Mouse (Mus musculus) lung, postnatal 4 days (tissue): ENCODE results near the gene Gm9803.

Source experiments
- DNase-seq, 2 experiments: peaks; one replicate each; pipeline ENCODE4 v3.0.0; 2021

The Gm9803 gene

DNA sequence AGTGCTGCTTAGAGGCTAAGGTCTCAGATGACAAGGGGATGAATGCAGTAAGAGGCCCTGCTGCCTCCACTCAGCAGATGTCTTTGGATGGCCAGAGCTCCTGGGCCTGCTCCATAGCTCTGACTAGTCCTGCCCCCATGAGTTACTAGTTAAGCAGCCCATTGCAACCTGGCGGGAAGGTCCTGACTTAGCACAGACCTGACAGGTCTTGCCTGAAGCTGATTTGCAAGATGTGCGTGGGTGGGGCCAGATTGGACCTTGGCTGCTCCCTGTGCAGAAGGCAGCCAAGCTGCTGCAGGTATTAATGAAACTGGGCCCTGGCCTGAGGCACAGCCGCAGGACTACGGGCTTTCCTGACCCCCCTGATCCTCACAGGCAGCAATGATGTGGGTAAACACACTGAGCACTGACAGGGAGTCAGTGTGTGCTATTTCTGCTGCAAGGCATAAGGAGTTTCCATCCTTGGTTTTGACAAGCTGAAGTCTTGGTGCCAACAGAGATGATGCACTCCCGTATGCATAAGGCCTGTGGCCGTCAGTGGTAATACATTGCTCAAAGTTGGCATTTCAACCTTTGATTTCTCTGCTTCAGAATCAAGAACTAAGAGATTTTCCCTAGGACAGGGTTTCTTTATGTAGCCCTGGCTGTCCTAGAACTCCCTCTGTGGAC is 6.8 kb upstream of the Gm9803 start:
- DNase-seq: no peak

DNA sequence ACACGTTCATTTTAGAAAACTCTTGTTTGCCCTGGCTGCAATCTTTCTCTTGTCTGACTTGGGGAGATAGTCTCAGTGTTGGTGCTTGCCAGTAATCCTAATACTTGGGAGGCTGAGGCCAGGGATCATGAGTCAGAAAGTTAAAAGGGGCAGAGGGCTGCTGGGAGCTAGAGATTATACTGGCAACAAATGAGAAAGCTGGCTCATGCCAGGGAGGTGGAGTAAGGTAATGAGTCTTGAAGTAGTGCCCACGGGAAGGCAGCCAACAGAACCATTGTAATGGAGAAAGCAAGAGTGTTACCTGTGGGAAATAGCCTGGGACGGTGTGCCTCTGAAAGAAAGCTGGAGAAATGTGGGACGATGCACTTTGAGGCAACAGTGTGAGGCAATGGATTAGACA is 6.0 kb upstream of the Gm9803 start:
- peak; percentile 48 to 58 for DNase-seq

DNA sequence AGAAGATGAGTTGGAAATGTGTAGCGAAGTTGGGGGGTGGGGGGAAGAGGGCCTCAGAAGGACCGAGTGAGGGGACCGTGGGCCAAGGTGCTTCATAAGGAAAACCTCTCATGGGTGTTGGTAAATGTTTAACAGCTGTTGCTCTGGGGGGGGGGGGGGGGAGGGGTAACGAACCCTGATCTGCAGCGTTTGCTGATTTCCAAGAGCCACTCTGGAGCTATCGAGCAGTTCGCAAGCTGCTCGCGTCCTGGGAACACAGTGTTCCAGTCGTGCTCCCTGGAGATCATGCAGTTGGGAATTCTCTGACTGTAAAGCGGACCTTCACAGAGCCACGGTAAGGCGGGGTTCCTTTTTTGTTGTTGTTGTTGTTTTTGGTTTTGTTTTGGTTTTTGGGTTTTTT is 5.5 kb upstream of the Gm9803 start:
- DNase-seq: peak in 1 of 2 experiments; percentile 50

DNA sequence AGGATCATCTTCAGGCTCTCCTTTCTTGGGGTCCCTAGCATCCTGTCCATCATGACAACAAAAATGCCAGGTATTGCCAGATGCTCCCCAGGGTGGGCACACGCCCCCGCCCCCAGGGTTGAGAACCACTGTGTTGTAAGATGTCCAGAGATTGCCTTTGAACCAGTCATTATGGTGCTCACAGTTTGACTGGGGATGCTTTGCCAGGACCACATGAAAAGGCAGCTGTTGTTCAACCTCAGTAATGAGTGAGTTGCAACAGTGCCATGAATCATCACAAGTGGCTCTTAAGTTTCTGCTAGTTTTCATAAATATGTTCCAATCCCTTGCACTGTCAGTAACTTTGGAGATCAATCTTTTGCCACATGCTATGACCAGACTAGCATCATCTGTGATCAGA is 3.9 kb upstream of the Gm9803 start:
- DNase-seq: no peak

DNA sequence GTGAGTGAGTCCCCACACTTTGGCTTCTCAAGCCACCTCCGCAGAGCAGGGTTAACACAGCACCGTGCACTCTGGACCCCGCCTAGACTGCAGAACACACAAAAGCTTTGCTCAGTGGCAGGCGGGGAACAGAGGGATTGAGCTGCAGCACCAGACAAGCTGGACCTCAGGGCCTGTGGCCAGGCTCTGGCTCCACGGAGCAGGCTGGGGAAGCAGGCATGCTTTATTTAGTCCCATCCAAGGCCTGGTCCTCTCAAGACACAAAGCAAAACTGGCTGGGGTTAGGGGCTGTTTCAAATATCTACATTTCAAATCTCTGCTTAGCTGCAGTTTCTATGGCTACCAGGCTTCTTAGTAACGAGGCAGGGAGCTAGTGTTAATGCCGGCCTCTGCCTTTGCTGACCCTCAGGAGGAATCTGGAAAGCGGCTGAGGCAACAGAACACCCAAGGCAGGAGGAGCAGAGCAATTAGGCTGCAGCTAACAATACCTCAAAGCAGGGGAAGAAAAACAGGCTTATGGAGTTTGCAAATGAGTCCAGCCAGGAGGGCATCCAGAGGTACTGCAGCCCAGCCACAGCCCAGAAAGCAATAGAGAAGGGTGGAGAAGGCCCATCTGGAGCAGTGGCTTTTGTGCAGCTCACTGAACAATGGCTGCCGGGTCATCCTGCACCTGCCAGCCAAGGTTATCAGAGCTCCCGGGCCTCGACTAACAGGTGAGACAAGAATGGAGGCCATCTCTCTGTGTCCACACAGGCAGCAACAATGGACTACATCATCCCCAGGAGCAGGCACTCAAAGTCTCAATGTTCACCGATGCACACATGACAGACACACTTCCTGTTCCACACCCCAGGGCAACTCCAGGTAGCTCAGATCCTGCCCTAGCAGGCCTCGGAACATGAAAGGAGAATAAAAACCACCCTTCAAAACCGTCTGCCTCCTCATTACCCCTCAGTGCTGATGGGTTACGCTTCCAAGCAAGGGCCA is 3.7 kb downstream of the Gm9803 start:
- no peak for DNase-seq

DNA sequence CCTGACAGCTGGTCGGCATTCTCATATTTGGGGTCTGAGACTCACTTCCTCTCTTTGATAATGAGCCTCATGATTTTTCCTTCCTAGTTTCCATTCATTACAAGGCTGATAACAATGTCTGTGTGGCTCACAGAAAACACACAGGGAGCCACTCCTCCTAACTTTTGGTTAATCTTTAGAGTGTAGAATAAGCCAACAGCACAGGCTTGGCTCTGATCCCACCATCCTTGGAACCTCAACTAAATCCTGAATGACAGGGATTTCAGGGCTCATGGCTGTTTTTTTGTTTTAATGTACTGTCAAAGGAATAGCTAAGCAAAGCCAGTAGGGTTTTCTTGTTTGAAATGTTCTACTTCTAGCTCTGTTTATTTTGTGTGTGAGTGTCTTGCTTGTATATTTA is 10.5 kb downstream of the Gm9803 start:
- no peak for DNase-seq

DNA sequence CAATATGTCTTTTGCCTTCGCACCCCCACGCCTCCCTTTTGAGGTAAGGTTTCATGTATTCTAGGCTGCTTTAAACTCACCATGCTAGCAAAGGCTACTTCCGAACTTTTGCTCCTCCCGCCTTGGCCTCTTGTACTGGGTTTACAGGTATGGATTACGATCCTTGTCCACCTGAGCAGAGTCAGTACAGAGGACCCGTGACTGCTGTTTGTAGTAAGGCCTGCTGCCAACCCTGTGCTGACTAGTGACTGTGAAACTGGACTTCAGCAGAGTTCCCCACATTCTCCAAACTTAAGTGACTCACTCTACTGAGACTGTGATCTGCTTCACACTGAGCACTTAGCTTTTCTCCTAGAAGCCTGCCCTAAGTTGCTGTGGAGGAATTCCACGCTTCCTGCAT is 13.8 kb downstream of the Gm9803 start:
- no peak for DNase-seq

DNA sequence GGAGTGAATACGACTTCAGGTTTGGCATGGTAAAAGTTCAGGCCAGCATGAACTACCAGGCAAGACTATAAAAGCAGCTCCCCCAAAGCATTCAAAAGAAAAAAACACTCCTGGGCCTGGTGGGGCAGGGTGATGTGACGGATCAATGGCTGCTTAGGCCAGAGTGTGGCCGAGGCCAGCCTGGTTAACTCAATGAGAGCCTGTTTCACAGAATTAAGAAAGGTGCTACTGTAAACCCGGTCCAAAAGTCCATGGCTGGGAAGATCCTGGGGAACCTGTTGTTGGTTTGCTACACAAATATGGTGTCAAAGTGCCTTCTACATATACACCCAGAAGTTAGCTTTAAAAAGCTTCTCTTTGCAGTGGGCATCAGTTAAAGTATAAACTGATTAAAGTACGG is 14.9 kb downstream of the Gm9803 start:
- DNase-seq: no peak

DNA sequence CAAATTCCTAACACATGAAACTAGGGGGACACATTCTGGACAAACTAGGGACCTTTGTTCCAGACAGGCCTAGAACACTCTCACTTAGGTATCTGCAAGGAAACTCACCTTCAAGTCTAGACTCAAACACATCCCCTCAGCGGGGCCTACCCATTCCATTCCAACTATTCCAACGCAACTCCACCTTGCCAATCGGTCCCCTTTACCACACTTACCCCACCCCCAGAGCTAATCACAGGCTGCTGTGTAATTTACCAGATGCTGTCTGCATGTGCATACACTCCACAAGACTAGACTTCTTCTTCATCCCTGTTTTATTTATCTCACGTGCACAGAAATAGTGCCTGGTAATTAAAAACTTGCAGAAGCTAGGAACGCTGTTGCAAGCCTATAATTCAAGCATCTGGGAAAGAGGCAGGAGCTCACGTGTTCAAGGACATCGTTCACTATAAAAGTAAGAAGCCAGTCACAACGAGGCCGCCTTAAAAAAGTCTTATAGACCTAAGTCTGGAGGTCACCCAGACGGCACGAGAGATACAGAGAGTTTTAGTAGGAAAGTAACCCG is 15.9 kb downstream of the Gm9803 start:
- DNase-seq: no peak

DNA sequence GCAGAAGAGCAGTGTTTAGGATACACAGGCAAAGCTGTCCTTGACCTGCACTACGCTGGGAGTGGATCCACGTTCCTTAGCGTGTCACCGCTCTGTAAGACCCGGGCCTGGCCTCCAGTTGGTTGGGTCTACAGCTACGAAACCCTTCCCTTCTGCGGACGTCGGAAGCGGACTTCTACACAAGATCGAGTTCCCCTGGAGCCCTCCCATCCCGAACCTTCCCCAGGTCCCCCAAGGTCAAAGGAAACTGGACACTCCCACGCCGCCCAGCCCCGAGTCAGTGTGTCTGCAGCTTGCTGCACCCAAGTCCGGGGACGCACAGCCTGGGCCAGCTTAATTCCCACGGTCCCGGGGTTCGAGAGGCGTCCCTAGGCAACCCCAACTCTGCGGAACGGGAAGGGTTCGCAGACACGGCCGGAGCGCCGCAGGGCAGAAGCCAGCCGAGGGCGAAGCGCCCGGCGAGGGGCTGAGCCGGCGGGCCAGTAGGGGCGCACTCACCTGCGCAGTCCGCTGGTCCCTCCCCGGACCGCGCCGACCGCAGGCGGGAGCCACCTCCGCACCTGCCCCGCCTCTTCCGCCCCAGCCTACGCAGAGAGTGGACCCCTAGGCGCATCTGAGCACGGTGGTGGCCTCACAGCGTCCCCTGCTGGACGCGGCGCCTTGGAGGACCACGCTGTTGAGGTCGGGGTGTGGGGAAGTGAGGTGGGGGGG is 16.7 kb downstream of the Gm9803 start, which contains the start of gene 1700021F05Rik:
1700021F05Rik (minus strand) TSS at position 553 of the 711 bp plus-strand sequence.
- peak; percentile 97 to 98 for DNase-seq

DNA sequence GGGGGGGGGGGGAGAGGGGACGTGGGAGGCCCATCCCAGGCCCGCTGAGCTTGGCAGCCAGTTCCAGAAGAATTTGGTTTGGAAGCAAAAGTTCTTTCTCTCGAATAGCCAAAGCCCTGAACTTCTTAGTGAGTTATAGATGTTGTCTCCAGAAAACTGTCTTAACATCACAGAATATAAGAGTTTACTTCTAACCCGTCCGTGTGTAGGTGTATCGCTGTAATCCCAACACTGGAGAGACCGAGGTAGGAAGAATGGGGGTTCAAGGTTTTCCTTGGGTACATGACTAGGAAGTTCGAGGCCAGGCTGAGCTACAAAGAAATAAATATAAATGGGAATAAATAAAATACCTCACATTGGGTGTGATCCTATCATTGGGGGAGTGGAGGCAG is 17.3 kb downstream of the Gm9803 start:
- DNase-seq: no peak

DNA sequence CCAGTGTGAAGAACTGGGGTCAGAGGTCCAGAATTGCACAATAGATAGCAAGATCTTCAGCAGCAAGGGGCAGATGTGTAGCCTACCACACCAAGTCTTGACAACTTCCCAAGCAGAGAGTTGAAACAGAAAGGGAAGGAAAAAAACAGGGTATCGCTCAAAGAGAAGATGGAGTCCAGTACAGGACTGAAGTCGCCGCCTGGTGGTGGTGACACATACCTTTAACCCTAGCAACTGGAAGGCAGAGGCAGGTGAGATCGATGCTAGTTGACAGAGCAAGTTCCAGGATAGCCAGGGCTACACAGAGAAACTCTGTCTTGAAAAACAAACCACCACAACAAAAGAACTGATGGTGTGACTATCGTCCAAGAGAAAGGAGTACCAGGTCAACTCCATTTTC is 25.5 kb downstream of the Gm9803 start:
- no peak for DNase-seq

DNA sequence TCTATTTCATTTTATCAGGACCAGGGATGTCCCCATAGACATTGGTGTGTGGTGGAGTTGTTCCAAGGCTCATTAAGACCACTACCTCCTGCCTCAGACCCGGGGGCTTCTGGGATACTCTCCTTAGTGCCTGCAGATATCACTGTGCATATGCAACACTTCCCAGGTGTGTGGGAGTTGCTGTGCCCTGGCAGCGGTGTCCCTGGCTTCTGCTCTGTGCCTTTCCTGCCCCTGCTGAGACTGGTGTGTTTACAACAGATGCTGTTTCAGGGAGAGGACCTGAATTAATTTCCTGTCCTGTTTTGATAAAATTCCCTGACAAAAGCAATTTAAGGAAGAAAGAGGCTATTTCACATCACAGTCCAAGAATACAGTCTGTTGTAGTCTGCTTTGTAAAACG is 27.0 kb downstream of the Gm9803 start:
- DNase-seq: no peak

DNA sequence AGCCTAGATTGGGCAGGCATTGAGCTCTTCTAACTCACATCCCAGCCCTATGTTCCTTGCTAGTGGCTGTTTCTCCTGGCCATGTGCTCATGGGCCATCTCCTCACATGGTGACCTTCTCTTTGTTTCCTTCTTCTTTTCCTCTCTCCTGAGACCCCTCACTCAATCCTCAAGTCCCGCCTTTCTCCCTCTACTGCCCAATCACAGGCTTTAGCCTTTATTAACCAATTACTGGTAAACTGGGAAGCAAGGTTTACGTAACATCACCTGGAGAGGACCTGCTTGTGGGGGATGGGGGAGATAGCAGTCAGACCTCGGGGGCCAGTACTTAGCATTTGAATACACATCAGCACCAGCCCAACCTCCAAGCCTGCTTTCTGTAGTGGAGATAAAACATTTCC is 27.5 kb downstream of the Gm9803 start:
- DNase-seq: no peak

DNA sequence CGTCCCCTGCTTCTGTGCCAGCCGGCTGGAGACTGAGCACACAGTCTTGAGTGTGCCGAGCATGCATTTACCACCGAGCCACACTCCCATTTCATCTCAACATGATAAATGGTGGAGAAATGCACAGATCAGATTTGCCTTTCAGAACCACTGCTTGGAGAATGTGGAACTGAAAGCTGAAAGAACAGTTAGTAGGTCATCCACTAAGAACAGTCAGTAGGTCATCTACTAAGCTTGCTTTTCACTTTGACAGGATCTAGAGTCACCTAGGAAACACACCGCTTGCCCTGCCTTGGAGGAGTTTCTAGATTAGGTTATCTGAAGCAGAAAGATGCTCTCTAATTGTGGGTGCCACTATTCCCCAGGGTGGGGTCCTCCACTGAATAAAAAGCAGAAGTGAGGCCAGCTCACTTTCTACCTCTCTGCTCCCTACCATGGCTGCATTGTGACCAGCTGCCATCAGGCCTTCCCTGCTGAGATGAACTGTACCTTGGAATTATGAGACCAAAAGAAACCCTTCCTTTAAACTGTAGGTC is 33.8 kb downstream of the Gm9803 start:
- DNase-seq: no peak

DNA sequence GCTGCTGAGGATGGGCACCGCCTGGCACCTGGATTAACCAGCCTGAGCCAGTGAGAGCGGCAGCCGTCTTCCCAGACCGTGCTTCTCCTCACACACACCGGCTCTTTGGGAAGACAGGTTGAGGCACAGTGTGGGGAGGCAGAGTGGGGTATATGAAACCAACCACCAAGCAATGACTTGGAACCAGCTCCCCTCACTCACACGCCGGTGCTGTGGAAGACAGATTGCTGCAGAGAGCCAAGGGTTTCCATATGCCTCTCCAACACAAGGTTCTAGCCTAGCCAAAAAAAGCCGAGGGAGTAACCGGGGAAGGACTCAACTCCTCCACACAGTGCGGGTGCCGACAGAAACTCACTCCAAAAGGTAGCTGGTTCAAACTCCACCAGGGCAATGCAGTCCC is 35.4 kb downstream of the Gm9803 start:
- DNase-seq: no peak

DNA sequence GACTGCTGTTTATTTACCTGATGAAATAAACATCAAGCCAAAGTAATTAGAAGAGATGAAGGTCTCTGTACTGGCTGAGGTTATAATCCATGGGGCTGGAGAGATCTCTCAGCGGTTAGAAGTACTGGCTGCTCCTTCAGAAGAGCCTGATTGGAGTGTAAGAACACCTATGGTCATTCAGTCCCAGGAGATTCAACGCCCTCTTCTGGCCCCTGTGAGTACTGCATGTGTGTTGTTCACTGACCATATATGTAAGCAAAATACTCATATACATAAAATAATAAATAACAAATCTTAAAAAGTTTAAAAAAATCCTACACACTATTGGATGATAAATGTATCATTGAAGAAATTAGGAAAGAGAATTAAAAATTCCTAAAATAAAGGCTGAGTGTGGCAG is 36.9 kb downstream of the Gm9803 start:
- no peak for DNase-seq

DNA sequence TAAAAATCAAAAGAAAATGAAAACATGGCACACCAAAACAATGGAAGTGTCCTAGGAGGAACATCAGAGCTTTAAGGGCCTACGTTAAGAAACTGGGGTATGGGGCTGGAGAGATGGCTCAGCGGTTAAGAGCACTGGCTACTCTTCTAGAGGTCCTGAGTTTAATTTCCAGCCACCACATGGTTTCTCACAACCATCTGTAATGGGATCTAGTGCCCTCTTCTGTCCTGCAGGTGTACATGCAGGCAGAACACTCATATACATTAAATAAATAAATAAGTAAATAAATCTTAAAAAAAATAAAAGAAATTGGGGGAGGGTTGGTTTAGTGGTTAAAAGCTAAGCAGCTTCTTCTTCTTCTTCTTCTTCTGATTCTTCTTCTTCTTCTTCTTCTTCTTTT is 37.4 kb downstream of the Gm9803 start:
- no peak for DNase-seq
